Comparison of ENCODE assay signal across 18 mouse cellular contexts in the genomic region with DNA sequence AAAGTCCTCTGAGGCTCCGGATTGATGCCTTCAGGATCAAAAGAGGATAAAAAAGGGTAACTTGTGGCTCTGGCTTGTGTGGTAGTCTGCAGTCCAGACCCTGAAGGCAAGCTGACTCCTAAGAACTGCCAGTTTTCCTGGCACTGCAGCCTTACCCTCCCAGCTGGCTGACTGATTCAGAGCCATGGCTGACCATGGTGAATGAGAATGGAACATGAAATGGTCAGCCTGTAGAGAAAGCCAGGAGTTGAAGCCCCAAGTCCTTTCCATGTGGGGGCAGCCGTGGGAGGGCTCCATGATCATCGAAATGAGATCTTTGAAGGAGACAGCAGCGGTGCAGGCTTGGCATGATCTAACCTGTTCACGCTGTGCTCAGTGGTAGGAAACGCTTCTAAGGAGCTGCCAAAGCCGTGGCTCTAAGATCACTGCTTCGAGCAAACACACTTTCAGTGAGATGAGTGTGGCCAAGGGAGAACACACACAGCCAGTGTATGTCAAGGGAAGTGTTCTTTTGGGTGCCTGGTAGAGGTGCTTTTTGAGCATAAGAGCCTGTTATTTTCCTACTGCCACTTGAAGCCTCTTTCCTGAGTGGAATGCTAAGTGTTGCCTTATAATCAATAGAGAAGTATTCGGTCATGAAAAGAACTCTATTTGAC.
DNase-seq lines count a peak whose midpoint lies in the region; ATAC-seq and TF ChIP-seq lines count a peak whose summit lies in the region.
"Had no signal": no experiment of that assay in that cellular context is flagged by ENCODE, and none has a peak within 500 bp of the region (broad histone marks: within the 10 kb centered on the region; RNA-seq: fewer than 3 reads in every experiment).

No protein-coding gene starts in this region.

- peaks cover 13% of the 10 kb centered on the region; the same call in 1 of the 2 replicates for H3K4me1 ChIP-seq in hindbrain, postnatal 0 days (ENCODE audit: insufficient read depth, low read length)
- peaks cover 14% of the 10 kb centered on the region; the same call in 1 of the 2 replicates for H3K4me1 ChIP-seq in hindbrain, embryonic 12.5 days
- H3K4me1 ChIP-seq in forebrain, embryonic 12.5 days, result peaks cover 26% of the 10 kb centered on the region
- peaks cover 3% of the 10 kb centered on the region; the same call in 1 of the 2 replicates for H3K4me1 ChIP-seq in lung, embryonic 16.5 days (replicated peaks; ENCODE audit: control insufficient read depth, insufficient read depth, low read length)
- H3K4me1 ChIP-seq in heart, embryonic 10.5 days, result no peaks in the 10 kb centered on the region
- H3K4me1 ChIP-seq: heart, embryonic 13.5 days; intestine, embryonic 15.5 days had no signal

- no peak for TF ChIP-seq CTCF in hindbrain, postnatal 0 days (IDR thresholded peaks at IDR 0.05; ENCODE audit: low read depth)

- peak; percentile 38 for DNase-seq in hindbrain, postnatal 0 days (ENCODE audit: low spot score)
- peak; percentile 22 for DNase-seq in brain, adult 2 months (ENCODE audit: low read depth, low spot score)
- no peak for DNase-seq in kidney, postnatal 4 days
- no peak for DNase-seq in heart, embryonic 10.5 days (ENCODE audit: low spot score)
- DNase-seq: cerebellum, adult 8-10 months; gastrocnemius, adult 2 months; layer of hippocampus, adult 9-11 months; liver, postnatal 0 days; right cerebral cortex, postnatal 4 days had no signal

- H3K27ac ChIP-seq in hindbrain, postnatal 0 days, result no peak overlapping the region
- H3K27ac ChIP-seq in hindbrain, embryonic 12.5 days, result no peak overlapping the region
- H3K27ac ChIP-seq in forebrain, embryonic 12.5 days, result peak overlapping the region; percentile 71
- H3K27ac ChIP-seq in lung, embryonic 16.5 days (ENCODE audit: low read length), result peak overlapping the region; percentile 86
- no peak overlapping the region for H3K27ac ChIP-seq in heart, embryonic 10.5 days
- H3K27ac ChIP-seq: gastrocnemius, adult 2 months; heart, embryonic 13.5 days; intestine, embryonic 15.5 days; kidney, postnatal 0 days; limb, embryonic 15.5 days; neural tube, embryonic 12.5 days had no signal

- H3K4me2 ChIP-seq in hindbrain, postnatal 0 days (ENCODE audit: low read depth, low read length), result no peak overlapping the region
- no peak overlapping the region for H3K4me2 ChIP-seq in hindbrain, embryonic 12.5 days (replicated peaks)
- H3K4me2 ChIP-seq in forebrain, embryonic 12.5 days, result no peak overlapping the region
- H3K4me2 ChIP-seq in lung, embryonic 16.5 days (ENCODE audit: low read depth, low read length), result no peak overlapping the region
- H3K4me2 ChIP-seq: heart, embryonic 13.5 days; intestine, embryonic 15.5 days; limb, embryonic 15.5 days; midbrain, embryonic 12.5 days; neural tube, embryonic 12.5 days had no signal

- no peak overlapping the region for H3K4me3 ChIP-seq in hindbrain, postnatal 0 days (ENCODE audit: low read length)
- no peak overlapping the region for H3K4me3 ChIP-seq in hindbrain, embryonic 12.5 days
- H3K4me3 ChIP-seq in forebrain, embryonic 12.5 days (replicated peaks), result no peak overlapping the region
- H3K4me3 ChIP-seq in lung, embryonic 16.5 days (ENCODE audit: low read length), result no peak overlapping the region
- no peak overlapping the region for H3K4me3 ChIP-seq in heart, embryonic 10.5 days
- H3K4me3 ChIP-seq: gastrocnemius, adult 2 months; heart, embryonic 13.5 days; intestine, embryonic 15.5 days; limb, embryonic 15.5 days; midbrain, embryonic 12.5 days; neural tube, embryonic 12.5 days had no signal

- H3K36me3 ChIP-seq in hindbrain, postnatal 0 days (ENCODE audit: insufficient read depth, low read length), result no peaks in the 10 kb centered on the region
- H3K36me3 ChIP-seq in hindbrain, embryonic 12.5 days, result no peaks in the 10 kb centered on the region
- H3K36me3 ChIP-seq in forebrain, embryonic 12.5 days (replicated peaks), result no peaks in the 10 kb centered on the region
- no peaks in the 10 kb centered on the region for H3K36me3 ChIP-seq in lung, embryonic 16.5 days (ENCODE audit: control insufficient read depth, insufficient read depth, low read length)
- H3K36me3 ChIP-seq in heart, embryonic 10.5 days, result no peaks in the 10 kb centered on the region
- H3K36me3 ChIP-seq: heart, embryonic 13.5 days; intestine, embryonic 15.5 days; limb, embryonic 15.5 days; midbrain, embryonic 12.5 days; neural tube, embryonic 12.5 days had no signal

- H3K27me3 ChIP-seq in hindbrain, postnatal 0 days (ENCODE audit: insufficient read depth, low read length), result no peaks in the 10 kb centered on the region
- 0 out of 2 replicates have a peak, but pooled peaks cover 3% of the 10 kb centered on the region for H3K27me3 ChIP-seq in hindbrain, embryonic 12.5 days
- no peaks in the 10 kb centered on the region; the same call in 1 of the 2 replicates for H3K27me3 ChIP-seq in forebrain, embryonic 12.5 days
- no peaks in the 10 kb centered on the region for H3K27me3 ChIP-seq in lung, embryonic 16.5 days (ENCODE audit: control insufficient read depth, insufficient read depth, low read depth, low read length)
- H3K27me3 ChIP-seq in heart, embryonic 10.5 days (ENCODE audit: insufficient read depth, poor library complexity, severe bottlenecking), result no peaks in the 10 kb centered on the region
- H3K27me3 ChIP-seq: heart, embryonic 13.5 days; intestine, embryonic 15.5 days; limb, embryonic 15.5 days; neural tube, embryonic 12.5 days had no signal

- 56% methylated on average over 9 of the region's 9 CpGs for WGBS in hindbrain, postnatal 0 days
- 88% methylated on average over 9 of the region's 9 CpGs for WGBS in hindbrain, embryonic 12.5 days
- 70% methylated on average over 9 of the region's 9 CpGs for WGBS in forebrain, embryonic 12.5 days
- WGBS in lung, embryonic 16.5 days, result 61% methylated on average over 9 of the region's 9 CpGs
- WGBS in heart, embryonic 10.5 days, result 91% methylated on average over 9 of the region's 9 CpGs

- H3K9ac ChIP-seq in hindbrain, postnatal 0 days (replicated peaks; ENCODE audit: low read length), result no peak overlapping the region
- no peak overlapping the region for H3K9ac ChIP-seq in hindbrain, embryonic 12.5 days
- H3K9ac ChIP-seq in forebrain, embryonic 12.5 days, result no peak overlapping the region
- no peak overlapping the region for H3K9ac ChIP-seq in lung, embryonic 16.5 days (ENCODE audit: low read length)
- H3K9ac ChIP-seq: heart, embryonic 13.5 days; intestine, embryonic 15.5 days; limb, embryonic 15.5 days; liver, postnatal 0 days; midbrain, embryonic 12.5 days; neural tube, embryonic 12.5 days had no signal

- H3K9me3 ChIP-seq in hindbrain, postnatal 0 days (ENCODE audit: low read length), result no peaks in the 10 kb centered on the region
- no peaks in the 10 kb centered on the region for H3K9me3 ChIP-seq in hindbrain, embryonic 12.5 days (replicated peaks)
- H3K9me3 ChIP-seq in forebrain, embryonic 12.5 days, result no peaks in the 10 kb centered on the region
- no peaks in the 10 kb centered on the region for H3K9me3 ChIP-seq in lung, embryonic 16.5 days (ENCODE audit: control insufficient read depth, low read length)
- H3K9me3 ChIP-seq in heart, embryonic 10.5 days, result no peaks in the 10 kb centered on the region
- H3K9me3 ChIP-seq: heart, embryonic 13.5 days; intestine, embryonic 15.5 days; limb, embryonic 15.5 days; midbrain, embryonic 12.5 days; neural tube, embryonic 12.5 days had no signal

- ATAC-seq in hindbrain, postnatal 0 days, result peak; percentile 43; the same call in 1 of the 2 replicates
- ATAC-seq in hindbrain, embryonic 12.5 days (ENCODE audit: low FRiP score), result no peak
- ATAC-seq in forebrain, embryonic 12.5 days (ENCODE audit: low FRiP score), result no peak
- ATAC-seq in lung, embryonic 16.5 days (ENCODE audit: low read depth), result peak; percentile 88
- ATAC-seq: intestine, embryonic 15.5 days; liver, postnatal 0 days had no signal

Comparison
In these comparisons a context has a peak if more than half of its experiments do, and no peak if none do; other contexts are left out.
1. ATAC-seq: peak in hindbrain, postnatal 0 days (single experiment) and lung, embryonic 16.5 days (single experiment); none in hindbrain, embryonic 12.5 days (single experiment) and forebrain, embryonic 12.5 days (single experiment).
2. DNase-seq: peak in hindbrain, postnatal 0 days (single experiment) and brain, adult 2 months (single experiment); none in kidney, postnatal 4 days (0 of 2) and heart, embryonic 10.5 days (single experiment).
3. H3K27ac ChIP-seq: peak in forebrain, embryonic 12.5 days (single experiment) and lung, embryonic 16.5 days (single experiment); none in hindbrain, postnatal 0 days (single experiment), hindbrain, embryonic 12.5 days (single experiment) and heart, embryonic 10.5 days (single experiment).